Mouse (Mus musculus) lung, postnatal 10 days (tissue): ENCODE results near the gene Wdr37.
A peak's percentile ranks its signal among the peaks of the same experiment; 100 is the strongest.
"Not testable (repeated sequence)": the region's sequence is repeated elsewhere in the genome, so short reads cannot be mapped to it uniquely, and the experiment has no call there.

ENCODE experiments used
- DNase-seq: peaks from one replicate; pipeline ENCODE4 v3.0.0; 2021

Wdr37 gene

GRCm38 (mm10) chr13:8871314-8871962, at the start of gene Wdr37:
TSS of gene Wdr37 (minus strand) at chr13:8871909.
- peak; percentile 14 for DNase-seq

GRCm38 (mm10) chr13:8913890-8914289, 42.2 kb upstream of the Wdr37 start:
- not testable (repeated sequence) for DNase-seq

- DNase-seq = not testable (repeated sequence)
These were observed 34.3 kb upstream of the Wdr37 start for GRCm38 (mm10) chr13:8905986-8906385.

GRCm38 (mm10) chr13:8888603-8889002, 16.9 kb upstream of the Wdr37 start:
- peak; percentile 36 for DNase-seq

- no peak for DNase-seq
These were observed 14.5 kb upstream of the Wdr37 start for GRCm38 (mm10) chr13:8886185-8886560.

- DNase-seq = peak; percentile 98
These were observed 13.9 kb upstream of the Wdr37 start, which contains the start of gene Idi1 for GRCm38 (mm10) chr13:8885445-8886184. TSS of gene Idi1 (plus strand) at chr13:8885501.

GRCm38 (mm10) chr13:8883870-8884269, 12.2 kb upstream of the Wdr37 start:
- not testable (repeated sequence) for DNase-seq

- DNase-seq = no peak
These were observed 9.9 kb upstream of the Wdr37 start for GRCm38 (mm10) chr13:8881611-8882010.

- DNase-seq = no peak
These were observed 2.1 kb upstream of the Wdr37 start for GRCm38 (mm10) chr13:8873776-8874175.

- peak; percentile 94 for DNase-seq
These were observed 997 bp downstream of the Wdr37 start for GRCm38 (mm10) chr13:8870510-8871313.

- DNase-seq = no peak
These were observed 1.6 kb downstream of the Wdr37 start for GRCm38 (mm10) chr13:8870160-8870509.

GRCm38 (mm10) chr13:8869578-8870157, 2.0 kb downstream of the Wdr37 start:
- DNase-seq = no peak

GRCm38 (mm10) chr13:8866612-8867011, 5.1 kb downstream of the Wdr37 start:
- peak; percentile 29 for DNase-seq

GRCm38 (mm10) chr13:8864990-8865389, 6.7 kb downstream of the Wdr37 start:
- DNase-seq = no peak

- DNase-seq = no peak
These were observed 10.8 kb downstream of the Wdr37 start for GRCm38 (mm10) chr13:8860861-8861260.

GRCm38 (mm10) chr13:8858453-8858852, 13.3 kb downstream of the Wdr37 start:
- no peak for DNase-seq

GRCm38 (mm10) chr13:8854769-8855168, 16.9 kb downstream of the Wdr37 start:
- DNase-seq = no peak

GRCm38 (mm10) chr13:8853424-8853823, 18.3 kb downstream of the Wdr37 start:
- DNase-seq = no peak

- peak; percentile 22 for DNase-seq
These were observed 22.4 kb downstream of the Wdr37 start for GRCm38 (mm10) chr13:8849311-8849710.

- DNase-seq = peak; percentile 64
These were observed 24.0 kb downstream of the Wdr37 start for GRCm38 (mm10) chr13:8847702-8848101.

GRCm38 (mm10) chr13:8842273-8842672, 29.4 kb downstream of the Wdr37 start:
- DNase-seq = no peak

- not testable (repeated sequence) for DNase-seq
These were observed 29.9 kb downstream of the Wdr37 start for GRCm38 (mm10) chr13:8841846-8842245.

GRCm38 (mm10) chr13:8840941-8841340, 30.8 kb downstream of the Wdr37 start:
- no peak for DNase-seq
